Mouse (Mus musculus) stomach, embryonic 14.5 days (tissue): ENCODE results near the gene Nhlrc2. TPM values are rescaled to one million over a fixed set of nuclear protein-coding genes. Genes with fewer than 3 reads are reported as not detected.

ENCODE experiments used
- ATAC-seq: fragments of 200-750 bp; cut with Nextera tagmentation; 2 replicates; pipeline ENCODE4 v1.8.0; 2017; ENCODE audit warnings: low read depth, moderate TSS enrichment; ENCODE audit not compliant: insufficient number of reproducible peaks, insufficient read depth, low FRiP score
- H3K27ac ChIP-seq: fragments of 300-500 bp; sonication (generic); 2 replicates; pipeline ENCODE4 v1.5.1; 2014; ENCODE audit warnings: mild to moderate bottlenecking, low read length, moderate library complexity, mixed read lengths
- H3K27me3 ChIP-seq: fragments of 300-500 bp; sonication (generic); 2 replicates; pipeline ENCODE4 v1.6.1; 2014; ENCODE audit warnings: low read length, control low read depth, mixed read lengths; ENCODE audit not compliant: control insufficient read depth, insufficient read depth
- H3K36me3 ChIP-seq: fragments of 300-500 bp; sonication (generic); 2 replicates; pipeline ENCODE4 v1.6.1; 2014; ENCODE audit warnings: mild to moderate bottlenecking, control low read depth, low read length, moderate library complexity, mixed read lengths; ENCODE audit not compliant: control insufficient read depth, insufficient read depth
- H3K4me1 ChIP-seq: fragments of 300-500 bp; sonication (generic); 2 replicates; pipeline ENCODE4 v1.6.1; 2014; ENCODE audit warnings: low read length, control low read depth, mixed read lengths; ENCODE audit not compliant: control insufficient read depth, insufficient read depth
- H3K4me2 ChIP-seq: fragments of 300-500 bp; sonication (generic); replicated peaks from 2 replicates; pipeline ENCODE4 v1.6.1; 2014; ENCODE audit warnings: low read depth, low read length, control low read depth
- H3K4me3 ChIP-seq: fragments of 300-500 bp; sonication (generic); 2 replicates; pipeline ENCODE4 v1.5.1; 2014; ENCODE audit warnings: low read depth, low read length, control low read depth
- H3K9ac ChIP-seq: fragments of 300-500 bp; sonication (generic); replicated peaks from 2 replicates; pipeline ENCODE4 v1.6.1; 2014; ENCODE audit warnings: low read depth, mild to moderate bottlenecking, control low read depth, low read length, moderate library complexity, mixed read lengths
- H3K9me3 ChIP-seq: fragments of 300-500 bp; sonication (generic); 2 replicates; pipeline ENCODE4 v1.6.1; 2016; ENCODE audit warnings: low read depth, low read length, control low read depth; ENCODE audit not compliant: control insufficient read depth
- WGBS: fragments of 180-500 bp; shearing (Covaris S2); extraction: QIAGEN DNeasy Blood & Tissue Kit; methylation state at CpG from one replicate; pipeline ENCODE4 v1.1.7; 2014; 5-methylcytosine and 5-hydroxymethylcytosine counted together
- polyA plus RNA-seq: library from polyadenylated mRNA; unstranded; fragments of >200 nt; fragmentation: Nextera tagmentation; extraction: Ambion mirVana; gene quantifications from 2 replicates; pipeline ENCODE4 v1.2.1, GENCODE M21; 2014

Nhlrc2 gene
- polyA plus RNA-seq, 1 experiment from 2014 or later = 20.9 TPM

DNA sequence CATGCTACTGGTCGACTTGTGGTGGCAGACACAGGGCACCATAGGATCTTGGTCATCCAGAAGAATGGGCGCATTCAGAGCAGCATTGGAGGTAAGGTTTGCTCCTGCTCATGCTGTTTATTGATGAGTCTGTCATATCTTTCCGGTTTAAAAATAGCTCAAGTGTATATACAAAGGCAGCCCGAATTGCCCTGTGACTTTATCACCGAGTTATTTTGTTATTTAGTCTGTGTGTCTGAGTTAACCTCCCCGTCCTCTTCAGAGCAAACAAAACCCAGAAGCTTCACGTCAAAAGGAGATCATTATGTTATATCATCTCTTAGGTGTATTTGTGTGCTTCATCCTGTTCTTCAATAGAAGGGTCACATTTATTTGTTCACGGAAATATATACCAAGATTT, 22.7 kb downstream of the Nhlrc2 start:
- peaks cover 10% of the 10 kb centered on the region for H3K36me3 ChIP-seq
- no peak overlapping the region for H3K27ac ChIP-seq
- no peaks in the 10 kb centered on the region for H3K9me3 ChIP-seq
- no peak overlapping the region for H3K9ac ChIP-seq
- no peak overlapping the region for H3K4me3 ChIP-seq
- no peak for ATAC-seq
- 65% methylated on average over 8 of the region's 8 CpGs for WGBS
- H3K4me1 ChIP-seq = no peaks in the 10 kb centered on the region
- H3K4me2 ChIP-seq = no peak overlapping the region
- no peaks in the 10 kb centered on the region for H3K27me3 ChIP-seq

DNA sequence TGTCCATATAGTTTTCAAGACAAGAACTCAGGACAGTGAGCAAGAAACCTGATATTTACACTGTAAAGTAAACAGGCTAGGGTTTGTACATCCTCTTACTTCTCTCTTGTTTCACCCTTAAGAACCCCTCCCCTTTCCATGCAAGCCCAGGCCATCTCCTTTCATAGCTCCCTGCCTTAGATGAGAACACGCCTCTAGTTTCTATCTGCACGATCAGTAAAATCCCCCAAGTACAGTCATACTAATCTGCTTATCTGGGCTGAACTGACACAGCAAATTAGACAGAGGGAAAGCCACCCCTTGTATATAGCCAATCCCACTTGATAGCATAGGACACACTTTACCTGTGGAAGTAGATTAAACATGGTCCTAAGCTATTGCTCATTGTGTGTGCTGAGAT, 23.2 kb downstream of the Nhlrc2 start:
- H3K9ac ChIP-seq = no peak overlapping the region
- 65% methylated on average over 2 of the region's 2 CpGs for WGBS
- H3K27me3 ChIP-seq = no peaks in the 10 kb centered on the region
- no peaks in the 10 kb centered on the region for H3K4me1 ChIP-seq
- H3K9me3 ChIP-seq = no peaks in the 10 kb centered on the region
- peaks cover 14% of the 10 kb centered on the region for H3K36me3 ChIP-seq
- ATAC-seq = no peak
- H3K4me3 ChIP-seq = no peak overlapping the region
- no peak overlapping the region for H3K4me2 ChIP-seq
- H3K27ac ChIP-seq = no peak overlapping the region

- ATAC-seq = no peak
- Histone ChIP-seq H3K36me3 (peaks cover 15% of the 10 kb centered on the region), H3K27ac (no peak overlapping the region), H3K9me3 (no peaks in the 10 kb centered on the region), H3K9ac (no peak overlapping the region), H3K4me1 (no peaks in the 10 kb centered on the region), H3K4me3 (no peak overlapping the region), H3K4me2 (no peak overlapping the region), H3K27me3 (no peaks in the 10 kb centered on the region)
- 95% methylated on average over 5 of the region's 5 CpGs for WGBS
Observed at GRCm38 (mm10) chr19:56571913-56572312, 23.9 kb downstream of the Nhlrc2 start.

DNA sequence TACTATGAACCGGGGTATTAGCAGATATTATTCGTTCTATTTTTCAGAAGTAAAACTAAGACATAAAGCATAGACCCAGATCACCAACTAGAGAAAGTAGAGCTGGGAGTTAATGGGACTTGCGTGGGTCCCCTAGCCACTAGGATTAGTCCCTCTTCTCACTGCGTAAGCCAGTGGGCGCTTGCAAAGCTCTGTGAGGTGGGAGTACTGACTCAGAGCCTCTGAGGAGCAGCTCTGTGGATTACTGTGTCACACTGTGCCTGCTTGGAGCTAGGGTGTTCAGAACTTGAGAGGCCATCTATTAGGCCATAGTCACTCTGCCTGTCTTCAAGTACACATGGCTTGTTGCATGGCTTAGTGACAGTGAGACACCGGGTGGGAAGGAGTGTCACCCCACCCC, 25.1 kb downstream of the Nhlrc2 start:
- no peaks in the 10 kb centered on the region for H3K9me3 ChIP-seq
- no peaks in the 10 kb centered on the region for H3K27me3 ChIP-seq
- H3K4me3 ChIP-seq = no peak overlapping the region
- no peak for ATAC-seq
- H3K27ac ChIP-seq = no peak overlapping the region
- H3K36me3 ChIP-seq = peaks cover 21% of the 10 kb centered on the region
- no peaks in the 10 kb centered on the region for H3K4me1 ChIP-seq
- no peak overlapping the region for H3K9ac ChIP-seq
- 89% methylated on average over 6 of the region's 6 CpGs for WGBS
- H3K4me2 ChIP-seq = no peak overlapping the region

- Histone ChIP-seq H3K9me3 (no peaks in the 10 kb centered on the region), H3K4me2 (no peak overlapping the region), H3K27me3 (no peaks in the 10 kb centered on the region), H3K9ac (no peak overlapping the region), H3K4me3 (no peak overlapping the region), H3K4me1 (0 out of 2 replicates have a peak, but pooled peaks cover 1% of the 10 kb centered on the region), H3K36me3 (peaks cover 19% of the 10 kb centered on the region), H3K27ac (no peak overlapping the region)
- 91% methylated on average over 1 of the region's 1 CpGs for WGBS
- ATAC-seq = no peak
Observed at GRCm38 (mm10) chr19:56577801-56578200, 29.7 kb downstream of the Nhlrc2 start.

- Histone ChIP-seq H3K27me3 (no peaks in the 10 kb centered on the region), H3K36me3 (peaks cover 24% of the 10 kb centered on the region), H3K4me3 (no peak overlapping the region), H3K4me2 (no peak overlapping the region), H3K9me3 (no peaks in the 10 kb centered on the region), H3K27ac (no peak overlapping the region), H3K9ac (no peak overlapping the region), H3K4me1 (peaks cover 8% of the 10 kb centered on the region; the same call in 1 of the 2 replicates)
- WGBS = 90% methylated on average over 5 of the region's 5 CpGs
- no peak for ATAC-seq
Observed at GRCm38 (mm10) chr19:56581981-56582380, 33.9 kb downstream of the Nhlrc2 start.

GRCm38 (mm10) chr19:56583785-56584184, 35.7 kb downstream of the Nhlrc2 start:
- Histone ChIP-seq H3K9me3 (no peaks in the 10 kb centered on the region), H3K27me3 (no peaks in the 10 kb centered on the region), H3K27ac (peak overlapping the region; percentile 28; the same call in 1 of the 2 replicates), H3K4me1 (peaks cover 8% of the 10 kb centered on the region; the same call in 1 of the 2 replicates), H3K36me3 (peaks cover 24% of the 10 kb centered on the region), H3K9ac (no peak overlapping the region), H3K4me2 (no peak overlapping the region), H3K4me3 (no peak overlapping the region)
- WGBS = 24% methylated on average over 5 of the region's 5 CpGs
- no peak for ATAC-seq

DNA sequence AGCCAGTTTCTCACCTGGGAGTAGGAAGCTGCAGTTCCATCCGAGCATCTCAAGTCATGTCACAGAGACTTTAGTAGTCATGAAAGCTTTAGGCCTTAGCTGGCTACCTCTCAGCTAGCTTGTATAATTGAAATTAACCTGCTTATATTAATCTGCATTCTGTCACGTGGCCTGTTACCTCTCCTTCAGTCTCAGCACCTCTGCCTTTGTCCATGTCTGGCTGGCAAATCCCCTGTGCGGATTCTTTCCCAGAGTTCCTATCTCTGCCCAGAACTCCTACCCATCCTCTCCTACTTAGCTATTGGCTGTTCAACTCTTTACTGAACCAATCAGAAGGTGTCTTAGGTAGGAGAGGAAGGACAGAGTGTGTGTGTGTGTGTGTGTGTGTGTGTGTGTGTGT, 36.2 kb downstream of the Nhlrc2 start:
- WGBS = 69% methylated on average over 3 of the region's 3 CpGs
- no peaks in the 10 kb centered on the region for H3K27me3 ChIP-seq

GRCm38 (mm10) chr19:56586320-56586719, 38.3 kb downstream of the Nhlrc2 start:
- Histone ChIP-seq H3K27ac (no peak overlapping the region), H3K4me1 (peaks cover 8% of the 10 kb centered on the region; the same call in 1 of the 2 replicates), H3K36me3 (peaks cover 41% of the 10 kb centered on the region), H3K4me3 (no peak overlapping the region), H3K9me3 (no peaks in the 10 kb centered on the region), H3K27me3 (no peaks in the 10 kb centered on the region), H3K9ac (no peak overlapping the region), H3K4me2 (no peak overlapping the region)
- WGBS = 87% methylated on average over 8 of the region's 8 CpGs
- ATAC-seq = no peak

More for the DNA sequence above, 36.2 kb downstream of the Nhlrc2 start:
- peaks cover 8% of the 10 kb centered on the region; the same call in 1 of the 2 replicates for H3K4me1 ChIP-seq
- H3K9ac ChIP-seq = no peak overlapping the region
- no peak overlapping the region for H3K4me3 ChIP-seq
- H3K4me2 ChIP-seq = no peak overlapping the region
- no peaks in the 10 kb centered on the region for H3K9me3 ChIP-seq
- no peak overlapping the region for H3K27ac ChIP-seq
- H3K36me3 ChIP-seq = peaks cover 29% of the 10 kb centered on the region
- no peak for ATAC-seq
